Comparison of ENCODE assay signal across 14 mouse cellular contexts in the genomic region with DNA sequence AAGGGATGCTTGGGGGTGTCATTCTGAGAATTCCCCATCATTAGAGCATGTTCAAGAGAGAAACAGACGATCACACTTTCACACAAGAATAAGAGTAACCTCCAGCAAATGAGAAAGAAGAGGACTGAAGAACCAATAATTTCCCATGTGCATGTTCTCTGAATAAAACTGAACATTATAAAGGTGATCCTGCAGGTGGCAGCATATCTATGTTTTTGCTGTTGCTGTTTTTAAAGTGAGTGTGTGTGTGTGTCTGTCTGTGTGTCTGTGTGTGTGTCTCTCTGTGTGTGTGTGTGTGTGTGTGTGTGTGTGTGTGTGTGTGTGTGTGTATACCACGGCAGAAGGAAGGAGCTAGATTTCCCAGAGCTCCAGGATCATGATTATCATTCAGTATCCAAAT. TPM values are rescaled to one million over a fixed set of nuclear protein-coding genes. Genes with fewer than 3 reads are reported as not detected.
DNase-seq lines count a peak whose midpoint lies in the region; ATAC-seq and TF ChIP-seq lines count a peak whose summit lies in the region.
"Had no signal": no experiment of that assay in that cellular context is flagged by ENCODE, and none has a peak within 500 bp of the region (broad histone marks: within the 10 kb centered on the region; RNA-seq: fewer than 3 reads in every experiment).

No protein-coding gene starts in this region.

- TF ChIP-seq POLR2A in CH12.LX (IDR thresholded peaks at IDR 0.05; ENCODE audit: low read depth, low read length) = no peak

- no peaks in the 10 kb centered on the region for H3K4me1 ChIP-seq in heart, postnatal 0 days (ENCODE audit: control insufficient read depth, insufficient read depth)
- no peaks in the 10 kb centered on the region for H3K4me1 ChIP-seq in lung, embryonic 14.5 days (ENCODE audit: insufficient read depth)
- no peaks in the 10 kb centered on the region for H3K4me1 ChIP-seq in CH12.LX (ENCODE audit: control insufficient read depth in 1 of 2, insufficient read depth in 2 of 2)
- H3K4me1 ChIP-seq: midbrain, embryonic 15.5 days had no signal

- no peak overlapping the region for H3K4me3 ChIP-seq in heart, postnatal 0 days (ENCODE audit: low read depth, low read length)
- no peak overlapping the region for H3K4me3 ChIP-seq in lung, embryonic 14.5 days (ENCODE audit: low read depth, low read length)
- no peak overlapping the region for H3K4me3 ChIP-seq in CH12.LX (replicated peaks in 1 of 3; ENCODE audit: low read depth in 2 of 3, low read length in 2 of 3, poor library complexity in 1 of 3)
- H3K4me3 ChIP-seq: erythroblast, embryonic 14.5 days; midbrain, embryonic 15.5 days had no signal

- H3K36me3 ChIP-seq in heart, postnatal 0 days (replicated peaks; ENCODE audit: control insufficient read depth, insufficient read depth, low read length) = no peaks in the 10 kb centered on the region; the same call in 1 of the 2 replicates
- H3K36me3 ChIP-seq in lung, embryonic 14.5 days (ENCODE audit: insufficient read depth) = no peaks in the 10 kb centered on the region
- peaks cover 2 to 17% of the 10 kb centered on the region in 2 experiments for H3K36me3 ChIP-seq in CH12.LX (replicated peaks in 1 of 2; ENCODE audit: control insufficient read depth in 1 of 2, insufficient read depth in 1 of 2, low read length in 1 of 2)
- H3K36me3 ChIP-seq: midbrain, embryonic 15.5 days had no signal

- no peak for ATAC-seq in heart, postnatal 0 days (ENCODE audit: insufficient read depth, low read depth)
- ATAC-seq in lung, embryonic 14.5 days (ENCODE audit: insufficient read depth) = no peak
- ATAC-seq: midbrain, embryonic 15.5 days had no signal

- H3K27me3 ChIP-seq in heart, postnatal 0 days (ENCODE audit: control insufficient read depth, insufficient read depth, low read length) = no peaks in the 10 kb centered on the region
- no peaks in the 10 kb centered on the region for H3K27me3 ChIP-seq in lung, embryonic 14.5 days (ENCODE audit: insufficient read depth, low read length)
- H3K27me3 ChIP-seq in CH12.LX (replicated peaks) = no peaks in the 10 kb centered on the region

- WGBS in heart, postnatal 0 days = 66% methylated on average over 2 of the region's 2 CpGs
- 78% methylated on average over 2 of the region's 2 CpGs for WGBS in lung, embryonic 14.5 days

- no peak overlapping the region for H3K4me2 ChIP-seq in heart, postnatal 0 days (ENCODE audit: low read depth, low read length)
- H3K4me2 ChIP-seq in lung, embryonic 14.5 days = no peak overlapping the region
- no peak overlapping the region for H3K4me2 ChIP-seq in CH12.LX (ENCODE audit: insufficient read depth, low read depth, poor library complexity, severe bottlenecking)
- H3K4me2 ChIP-seq: midbrain, embryonic 15.5 days had no signal

- no peaks in the 10 kb centered on the region for H3K79me2 ChIP-seq in CH12.LX (replicated peaks; ENCODE audit: control insufficient read depth, extremely low read depth, insufficient read depth, poor library complexity, severe bottlenecking)

- no peak for DNase-seq in heart, postnatal 0 days (ENCODE audit: low spot score)
- DNase-seq in heart, adult 11 months = no peak
- peak; percentile 8 for DNase-seq in lung, embryonic 14.5 days
- no peak for DNase-seq in lung, adult 18-20 months
- DNase-seq in CH12.LX (ENCODE audit: extremely low read depth) = peak; percentile 3
- peak; percentile 8 for DNase-seq in induced T-regulatory cell, adult 2 months (ENCODE audit: low read depth)
- no peak for DNase-seq in natural killer cell, adult 2 months (ENCODE audit: low spot score in 2 of 2)
- DNase-seq: cerebellum, adult 11-12 months; heart, adult 18-20 months; heart, postnatal 4 days; lung, postnatal 14 days; right cerebral cortex, adult 18-20 months had no signal

- TF ChIP-seq RAD21 in CH12.LX (IDR thresholded peaks at IDR 0.05; ENCODE audit: low read depth, low read length) = peak; percentile 31

- in situ Hi-C loops in CH12.LX (cut with MboI; ENCODE audit: low pct_ligation_motif_present, low pct_unique_long_range_greater_than_20kb, low sequenced_read_pairs) = no loop called here

- TF ChIP-seq EP300 in heart, postnatal 0 days (IDR thresholded peaks at IDR 0.05; ENCODE audit: low read depth) = no peak
- no peak for TF ChIP-seq EP300 in CH12.LX (IDR thresholded peaks at IDR 0.05; ENCODE audit: low read length)

- TF ChIP-seq CTCF in heart, postnatal 0 days (IDR thresholded peaks at IDR 0.05; ENCODE audit: low read depth) = peak; percentile 43
- TF ChIP-seq CTCF in lung, embryonic 14.5 days (IDR thresholded peaks at IDR 0.05; ENCODE audit: low read depth) = peak; percentile 26; the same call in 1 of the 2 replicates
- TF ChIP-seq CTCF in CH12.LX (conservative IDR thresholded peaks at IDR 0.05 in 1 of 2, IDR thresholded peaks at IDR 0.05 in 1 of 2; ENCODE audit: low read depth in 2 of 2, low read length in 2 of 2) = peak in 1 of 2 experiments; percentile 49; a peak in 2 of 4 replicates

- dilution Hi-C loops in CH12.LX (cut with MboI; ENCODE audit: extremely low pct_ligation_motif_present, extremely low pct_unique_long_range_greater_than_20kb, low sequenced_read_pairs) = no loop called here

- no peaks in the 10 kb centered on the region for H3K9me3 ChIP-seq in heart, postnatal 0 days (replicated peaks; ENCODE audit: control insufficient read depth, low read length)
- H3K9me3 ChIP-seq in lung, embryonic 14.5 days (ENCODE audit: low read depth, low read length) = no peaks in the 10 kb centered on the region
- no peaks in the 10 kb centered on the region for H3K9me3 ChIP-seq in CH12.LX (replicated peaks; ENCODE audit: low read length)
- H3K9me3 ChIP-seq: midbrain, embryonic 15.5 days had no signal

- no peak overlapping the region for H3K27ac ChIP-seq in heart, postnatal 0 days (ENCODE audit: low read depth)
- no peak overlapping the region for H3K27ac ChIP-seq in lung, embryonic 14.5 days (ENCODE audit: low read depth)
- no peak overlapping the region for H3K27ac ChIP-seq in CH12.LX (ENCODE audit: insufficient read depth, low read depth)
- H3K27ac ChIP-seq: midbrain, embryonic 15.5 days had no signal

- H3K9ac ChIP-seq in heart, postnatal 0 days (replicated peaks; ENCODE audit: low read depth, low read length) = no peak overlapping the region
- H3K9ac ChIP-seq in lung, embryonic 14.5 days = no peak overlapping the region
- no peak overlapping the region for H3K9ac ChIP-seq in CH12.LX (ENCODE audit: insufficient read depth, low read depth)
- H3K9ac ChIP-seq: midbrain, embryonic 15.5 days had no signal

TF ChIP-seq in CH12.LX, 34 proteins besides CTCF, POLR2A, EP300 and RAD21:
- TF ChIP-seq SMC3 (IDR thresholded peaks at IDR 0.05; ENCODE audit: low read depth, low read length) = peak; percentile 26
- TF ChIP-seq HCFC1 (IDR thresholded peaks at IDR 0.05; ENCODE audit: low read depth, low read length) = no peak
- no peak for TF ChIP-seq JUND (conservative IDR thresholded peaks at IDR 0.05; ENCODE audit: low read depth, low read length)
TF ChIP-seq in CH12.LX: peak in this region for 1.

RNA-seq across cellular contexts. Expression of gene Kcne1l, which starts 19.7 kb away (rescaled TPM):
- 2.8 and 6.5 TPM in 2 replicates for total RNA-seq in heart, postnatal 0 days (2014; rRNA removed; ENCODE audit: low replicate concordance)
- 6.2 and 7.1 TPM in 2 replicates for polyA plus RNA-seq in heart, postnatal 0 days (2015; fragmentation: Nextera tagmentation; extraction: Ambion mirVana)
- 29.4 and 29.6 TPM in 2 replicates for polyA plus RNA-seq in lung, embryonic 14.5 days (2014; fragmentation: Nextera tagmentation; extraction: Ambion mirVana)
- total RNA-seq in CH12.LX (2012; rRNA removed) (not detected in 2 replicates), CH12.LX (2014; rRNA removed) (not detected in 2 replicates)
- not detected in 2 replicates for polyA plus RNA-seq in CH12.LX (2012; ENCODE audit: insufficient read length, low read depth)
- polyA plus RNA-seq: erythroblast, embryonic 14.5 days had no signal

Comparison
In these comparisons a context has a peak if more than half of its experiments do, and no peak if none do; other contexts are left out.
1. DNase-seq: peak in lung, embryonic 14.5 days (single experiment), CH12.LX (single experiment) and induced T-regulatory cell, adult 2 months (single experiment); none in heart, postnatal 0 days (single experiment), heart, adult 11 months (single experiment), lung, adult 18-20 months (0 of 2) and natural killer cell, adult 2 months (0 of 2).